Mouse (Mus musculus) MEL (cell line): Measurements from ENCODE around the gene U90926. TPM values are rescaled to one million over a fixed set of nuclear protein-coding genes. Genes with fewer than 3 reads are reported as not detected.

Experiments used
- DNase-seq: peaks from one replicate; pipeline ENCODE4 v3.0.0; 2011; ENCODE audit warnings: low read depth, low spot score
- H3K27ac ChIP-seq: 2 replicates; pipeline ENCODE4 v1.5.1; 2012; ENCODE audit warnings: low read depth, mild to moderate bottlenecking, control low read depth, low read length, moderate library complexity; ENCODE audit not compliant: control insufficient read depth
- H3K27me3 ChIP-seq, 2 experiments: fragments of 150-350 bp in 1 of 2; sonication (generic) in 1 of 2; 2 replicates each; pipeline ENCODE4 v1.6.1; 2012; ENCODE audit warnings: low read length in 2 of 2, mild to moderate bottlenecking in 2 of 2, improper control_type of control experiment in 1 of 2, moderate library complexity in 1 of 2; ENCODE audit not compliant: insufficient read depth in 2 of 2, control insufficient read depth in 1 of 2
- H3K36me3 ChIP-seq, 2 experiments: 2 replicates each; pipeline ENCODE4 v1.6.1; 2012 to 2014; ENCODE audit warnings: low read length in 2 of 2, improper control_type of control experiment in 1 of 2, inconsistent platforms in 1 of 2, mild to moderate bottlenecking in 1 of 2; ENCODE audit not compliant: insufficient read depth in 2 of 2, control insufficient read depth in 1 of 2
- H3K4me1 ChIP-seq, 2 experiments: fragments of 150-350 bp in 1 of 2; sonication (generic) in 1 of 2; 2 replicates each; pipeline ENCODE4 v1.6.1; 2012; ENCODE audit warnings: low read length in 2 of 2, improper control_type of control experiment in 1 of 2, mild to moderate bottlenecking in 1 of 2; ENCODE audit not compliant: insufficient read depth in 2 of 2, control insufficient read depth in 1 of 2
- H3K4me3 ChIP-seq, 2 experiments: fragments of 150-350 bp in 1 of 2; sonication (generic) in 1 of 2; 2 replicates each; pipeline ENCODE4 v1.5.1; 2012; ENCODE audit warnings: low read depth in 2 of 2, low read length in 2 of 2, mild to moderate bottlenecking in 2 of 2, moderate library complexity in 2 of 2, control low read depth in 1 of 2, improper control_type of control experiment in 1 of 2; ENCODE audit not compliant: control insufficient read depth in 1 of 2, insufficient read depth in 1 of 2
- H3K79me2 ChIP-seq: 2 replicates; pipeline ENCODE4 v1.6.1; 2012; ENCODE audit warnings: mild to moderate bottlenecking, low read length, moderate library complexity; ENCODE audit not compliant: control insufficient read depth, poor library complexity, insufficient read depth
- H3K9ac ChIP-seq: 2 replicates; pipeline ENCODE4 v1.6.1; 2012; ENCODE audit warnings: low read depth, mild to moderate bottlenecking, control low read depth, low read length, moderate library complexity; ENCODE audit not compliant: control insufficient read depth, poor library complexity, severe bottlenecking
- H3K9me3 ChIP-seq: fragments of 150-350 bp; sonication (generic); replicated peaks from 2 replicates; pipeline ENCODE4 v1.6.1; 2012; ENCODE audit warnings: mild to moderate bottlenecking, low read length, improper control_type of control experiment, moderate library complexity; ENCODE audit not compliant: insufficient read depth
- BHLHE40 ChIP-seq: IDR thresholded peaks from 2 replicates; pipeline ENCODE4 v1.6.1; 2012; ENCODE audit warnings: low read depth, mild to moderate bottlenecking, inconsistent platforms, low read length, improper control_type of control experiment, borderline replicate concordance
- ELF1 ChIP-seq: IDR thresholded peaks from 2 replicates; pipeline ENCODE4 v1.6.1; 2014; ENCODE audit warnings: low read depth, mild to moderate bottlenecking, inconsistent platforms, low read length, improper control_type of control experiment, moderate library complexity
- EP300 ChIP-seq, 2 experiments: IDR thresholded peaks; 2 replicates each; pipeline ENCODE4 v1.6.1; 2011; ENCODE audit warnings: improper control_type of control experiment in 2 of 2, low read length in 2 of 2, low read depth in 1 of 2, mild to moderate bottlenecking in 1 of 2
- ETS1 ChIP-seq: IDR thresholded peaks from 2 replicates; pipeline ENCODE4 v1.6.1; 2012; ENCODE audit warnings: low read depth, mild to moderate bottlenecking, inconsistent platforms, low read length, improper control_type of control experiment, moderate library complexity
- GABPA ChIP-seq: IDR thresholded peaks from 2 replicates; pipeline ENCODE4 v1.6.1; 2012; ENCODE audit warnings: low read depth, mild to moderate bottlenecking, inconsistent platforms, low read length, improper control_type of control experiment, moderate library complexity
- GATA1 ChIP-seq: IDR thresholded peaks from 2 replicates; pipeline ENCODE4 v1.6.1; 2011; ENCODE audit warnings: low read depth, low read length, improper control_type of control experiment
- HCFC1 ChIP-seq: IDR thresholded peaks from 2 replicates; pipeline ENCODE4 v1.6.1; 2012; ENCODE audit warnings: low read depth, mild to moderate bottlenecking, inconsistent platforms, low read length, improper control_type of control experiment, moderate library complexity
- KAT2A ChIP-seq: conservative IDR thresholded peaks from 2 replicates; pipeline ENCODE4 v1.6.1; 2012; ENCODE audit warnings: low read depth, low read length, improper control_type of control experiment, inconsistent platforms
- MAFK ChIP-seq: IDR thresholded peaks from 2 replicates; pipeline ENCODE4 v1.6.1; 2011; ENCODE audit warnings: low read depth, mild to moderate bottlenecking, low read length, improper control_type of control experiment, borderline replicate concordance
- MAZ ChIP-seq: IDR thresholded peaks from 2 replicates; pipeline ENCODE4 v1.6.1; 2012; ENCODE audit warnings: low read depth, mild to moderate bottlenecking, inconsistent platforms, low read length, improper control_type of control experiment
- MYB ChIP-seq: IDR thresholded peaks from 2 replicates; pipeline ENCODE4 v1.6.1; 2011; ENCODE audit warnings: mild to moderate bottlenecking, low read depth, low read length, improper control_type of control experiment
- MYC ChIP-seq: IDR thresholded peaks from 2 replicates; pipeline ENCODE4 v1.6.1; 2011; ENCODE audit warnings: low read depth, mild to moderate bottlenecking, low read length, improper control_type of control experiment, moderate library complexity
- NELFE ChIP-seq: IDR thresholded peaks from 2 replicates; pipeline ENCODE4 v1.6.1; 2011; ENCODE audit warnings: low read depth, low read length, improper control_type of control experiment
- POLR2A ChIP-seq, 2 experiments: IDR thresholded peaks; 2 replicates each; pipeline ENCODE4 v1.6.1; 2011 to 2012; ENCODE audit warnings: low read length in 2 of 2, mild to moderate bottlenecking in 2 of 2, control low read depth in 1 of 2, improper control_type of control experiment in 1 of 2, low read depth in 1 of 2, moderate library complexity in 1 of 2; ENCODE audit not compliant: control insufficient read depth in 1 of 2, insufficient read depth in 1 of 2, poor library complexity in 1 of 2
- RCOR1 ChIP-seq: IDR thresholded peaks from 2 replicates; pipeline ENCODE4 v1.6.1; 2012; ENCODE audit warnings: low read depth, mild to moderate bottlenecking, inconsistent platforms, low read length, improper control_type of control experiment
- TAL1 ChIP-seq: IDR thresholded peaks from 2 replicates; pipeline ENCODE4 v1.6.1; 2012; ENCODE audit warnings: mild to moderate bottlenecking, inconsistent platforms, low read length, moderate library complexity, mixed read lengths
- TBP ChIP-seq: IDR thresholded peaks from 2 replicates; pipeline ENCODE4 v1.8.0; 2011; ENCODE audit warnings: low read depth, low read length, improper control_type of control experiment
- TCF12 ChIP-seq: IDR thresholded peaks from 2 replicates; pipeline ENCODE4 v1.6.1; 2014; ENCODE audit warnings: low read depth, mild to moderate bottlenecking, inconsistent platforms, low read length, improper control_type of control experiment, moderate library complexity
- UBTF ChIP-seq: IDR thresholded peaks from 2 replicates; pipeline ENCODE4 v1.6.1; 2012; ENCODE audit warnings: low read depth, mild to moderate bottlenecking, inconsistent platforms, low read length, improper control_type of control experiment, moderate library complexity, borderline replicate concordance; ENCODE audit not compliant: insufficient read depth
- ZKSCAN1 ChIP-seq: IDR thresholded peaks from 2 replicates; pipeline ENCODE4 v1.6.1; 2012; ENCODE audit warnings: low read depth, mild to moderate bottlenecking, inconsistent platforms, low read length, improper control_type of control experiment, moderate library complexity
- polyA plus RNA-seq, 2 experiments: library from polyadenylated mRNA; stranded (reverse) in 1 of 2; unstranded in 1 of 2; fragments of >175 nt in 1 of 2; fragments of >200 nt in 1 of 2; gene quantifications; 2 replicates each; pipeline versions ENCODE4 v1.2.1 to v1.2.4; 2012; ENCODE audit warnings: low replicate concordance in 2 of 2, low read depth in 1 of 2; ENCODE audit not compliant: insufficient read length in 2 of 2, insufficient read depth in 1 of 2, missing spikeins in 1 of 2
- total RNA-seq: library from RNA; depleted of rRNA; stranded (reverse); fragments of 300-350 nt; gene quantifications from 2 replicates; pipeline ENCODE4 v1.2.3, GENCODE M21; 2012

U90926 gene
- total and polyA plus RNA-seq, 3 experiments, result not detected

- H3K36me3 ChIP-seq, result peaks cover 0 to 4% of the 10 kb centered on the region in 2 experiments; a peak in 1 of 4 replicates
- no peak within 1 kb of the TSS for H3K27ac ChIP-seq
- no peaks in the 10 kb centered on the region for H3K9me3 ChIP-seq
- H3K4me3 ChIP-seq, result no peak within 1 kb of the TSS
- H3K9ac ChIP-seq, result no peak within 1 kb of the TSS
- no peak for TF ChIP-seq ELF1
- no peak for TF ChIP-seq NELFE
- no peak for TF ChIP-seq RCOR1
- no peak for TF ChIP-seq TCF12
- peaks cover 0 to 6% of the 10 kb centered on the region in 2 experiments; a peak in 1 of 4 replicates for H3K4me1 ChIP-seq
- no peak for DNase-seq
- no peaks in the 10 kb centered on the region for H3K27me3 ChIP-seq
- H3K79me2 ChIP-seq, result no peaks in the 10 kb centered on the region
Observed at GRCm38 (mm10) chr5:92256218-92256617, 41.0 kb upstream of the U90926 start, which contains the start of gene Ppef2. TSS of gene Ppef2 (minus strand) at chr5:92256278.

- Histone ChIP-seq H3K9ac (no peak overlapping the region), H3K9me3 (no peaks in the 10 kb centered on the region), H3K27ac (no peak overlapping the region), H3K36me3 (peaks cover 0 to 4% of the 10 kb centered on the region in 2 experiments; a peak in 1 of 4 replicates), H3K27me3 (no peaks in the 10 kb centered on the region), H3K4me1 (peaks cover 0 to 6% of the 10 kb centered on the region in 2 experiments; a peak in 1 of 4 replicates), H3K4me3 (no peak overlapping the region), H3K79me2 (no peaks in the 10 kb centered on the region)
- no peak for TF ChIP-seq HCFC1
- no peak for TF ChIP-seq UBTF
- TF ChIP-seq ZKSCAN1, result no peak
- TF ChIP-seq EP300 (IDR thresholded peaks at IDR 0.05; ENCODE audit: low read depth in 1 of 2, low read length in 2 of 2), result no peak
- no peak for TF ChIP-seq MYC
- TF ChIP-seq POLR2A (IDR thresholded peaks at IDR 0.05; ENCODE audit: control insufficient read depth in 1 of 2, insufficient read depth in 1 of 2, low read depth in 1 of 2, low read length in 2 of 2, poor library complexity in 1 of 2), result no peak
- no peak for TF ChIP-seq BHLHE40
- TF ChIP-seq MYB, result no peak
- no peak for TF ChIP-seq MAZ
- TF ChIP-seq GABPA, result no peak
- no peak for TF ChIP-seq ETS1
- TF ChIP-seq MAFK, result no peak
- no peak for TF ChIP-seq TBP
- no peak for TF ChIP-seq TAL1
- no peak for TF ChIP-seq GATA1
- no peak for TF ChIP-seq KAT2A
- DNase-seq, result peak; percentile 28
Observed at GRCm38 (mm10) chr5:92254476-92254875, 39.3 kb upstream of the U90926 start.
